Mouse (Mus musculus): ENCODE measurements around the gene Tmem87b. TPM values are rescaled to one million over a fixed set of nuclear protein-coding genes. Genes with fewer than 3 reads are reported as not detected.

The Tmem87b gene
- polyA plus RNA-seq, 1 experiment from 2014 or later: 21.7 TPM

DNA sequence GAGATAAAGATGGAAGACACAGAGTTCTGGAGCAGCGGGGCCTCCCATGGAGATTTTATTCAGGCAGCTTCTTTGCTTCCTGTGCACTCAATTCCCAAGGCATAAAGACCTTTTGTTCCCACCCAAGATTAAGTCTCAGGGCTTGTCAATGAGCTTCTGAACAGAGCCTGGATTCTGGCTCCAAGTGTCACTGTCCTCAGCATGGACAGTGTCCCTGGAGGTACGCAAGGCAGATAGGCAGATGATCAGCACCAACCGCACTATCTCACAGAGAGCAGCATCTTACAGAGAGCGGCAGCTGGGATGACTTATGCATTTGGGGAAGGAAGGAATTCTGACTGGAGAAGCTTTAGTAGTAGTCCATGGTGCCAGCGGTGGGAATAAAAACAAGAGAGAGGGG, 31.6 kb upstream of the Tmem87b start:
- no peak overlapping the region for H3K4me3 ChIP-seq (ENCODE audit: low read depth, low read length)
- peaks cover 5% of the 10 kb centered on the region for H3K4me1 ChIP-seq (ENCODE audit: control insufficient read depth, insufficient read depth, low read length)
- H3K9me3 ChIP-seq (ENCODE audit: control insufficient read depth, low read length): no peaks in the 10 kb centered on the region
- H3K27me3 ChIP-seq (ENCODE audit: control insufficient read depth, insufficient read depth, low read length): no peaks in the 10 kb centered on the region
- DNase-seq (ENCODE audit: low spot score, missing footprints): no peak
- H3K36me3 ChIP-seq (ENCODE audit: control insufficient read depth, insufficient read depth, low read length): no peaks in the 10 kb centered on the region
- peak overlapping the region; percentile 25; the same call in 1 of the 2 replicates for H3K27ac ChIP-seq (ENCODE audit: low read depth, low read length)
- ATAC-seq (ENCODE audit: low FRiP score): 0 out of 2 replicates have a peak, but pooled peaks have one; percentile 30
- no peak overlapping the region for H3K9ac ChIP-seq (ENCODE audit: low read length)
- 35% methylated on average over 5 of the region's 5 CpGs for WGBS
- H3K4me2 ChIP-seq: no peak overlapping the region

DNA sequence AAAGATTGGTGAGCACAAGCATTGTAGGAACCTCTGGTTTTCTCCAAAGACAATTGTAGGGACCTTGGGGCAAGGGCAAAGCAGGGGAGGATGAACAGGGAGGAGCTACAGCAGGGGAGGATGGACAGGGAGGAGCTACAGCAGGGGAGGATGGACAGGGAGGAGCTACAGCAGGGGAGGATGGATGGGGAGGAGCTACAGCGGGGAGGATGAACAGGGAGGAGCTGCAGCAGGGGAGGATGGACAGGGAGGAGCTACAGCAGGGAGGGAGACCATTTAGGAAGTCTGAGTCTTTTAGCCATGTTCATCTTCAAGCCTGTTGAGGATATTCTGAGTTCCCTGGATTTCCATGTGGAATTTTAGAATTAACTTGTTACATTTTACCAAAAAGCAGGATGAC, 31.1 kb upstream of the Tmem87b start:
- DNase-seq (ENCODE audit: low spot score, missing footprints): no peak
- H3K4me3 ChIP-seq (ENCODE audit: low read depth, low read length): no peak overlapping the region
- WGBS: 64% methylated on average over 1 of the region's 1 CpGs

DNA sequence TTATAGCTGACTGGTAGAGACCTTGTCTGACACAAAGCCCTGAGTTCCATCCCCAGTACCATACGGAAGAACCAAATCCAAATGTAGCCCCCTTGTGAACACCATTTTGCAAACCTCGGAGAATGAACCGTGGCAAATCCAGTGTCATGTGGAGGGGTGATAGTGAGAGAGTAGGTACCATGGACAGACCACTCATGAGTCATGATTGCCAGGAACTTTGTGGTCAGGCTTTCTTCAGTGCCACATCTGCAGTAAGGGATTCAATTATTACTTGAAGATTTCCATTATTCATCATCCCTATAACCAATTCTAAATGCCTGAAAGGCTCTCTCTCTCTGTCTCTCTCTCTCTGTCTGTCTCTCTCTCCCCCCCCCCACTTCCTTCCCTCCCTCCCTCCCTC, 30.1 kb upstream of the Tmem87b start:
- Histone ChIP-seq H3K4me1 (ENCODE audit: control insufficient read depth, insufficient read depth, low read length) (peaks cover 5% of the 10 kb centered on the region), H3K36me3 (ENCODE audit: control insufficient read depth, insufficient read depth, low read length) (no peaks in the 10 kb centered on the region), H3K27ac (ENCODE audit: low read depth, low read length) (no peak overlapping the region), H3K27me3 (ENCODE audit: control insufficient read depth, insufficient read depth, low read length) (no peaks in the 10 kb centered on the region), H3K9me3 (ENCODE audit: control insufficient read depth, low read length) (no peaks in the 10 kb centered on the region), H3K4me3 (ENCODE audit: low read depth, low read length) (no peak overlapping the region), H3K4me2 (no peak overlapping the region), H3K9ac (ENCODE audit: low read length) (no peak overlapping the region)
- DNase-seq (ENCODE audit: low spot score, missing footprints) (no peak), ATAC-seq (ENCODE audit: low FRiP score) (no peak)
- WGBS: 90% methylated on average over 3 of the region's 3 CpGs

More for the DNA sequence above, 31.1 kb upstream of the Tmem87b start:
- H3K27ac ChIP-seq (ENCODE audit: low read depth, low read length): no peak overlapping the region
- no peaks in the 10 kb centered on the region for H3K36me3 ChIP-seq (ENCODE audit: control insufficient read depth, insufficient read depth, low read length)
- no peak overlapping the region for H3K9ac ChIP-seq (ENCODE audit: low read length)
- no peaks in the 10 kb centered on the region for H3K27me3 ChIP-seq (ENCODE audit: control insufficient read depth, insufficient read depth, low read length)
- 0 out of 2 replicates have a peak, but pooled peaks have one; percentile 19 for ATAC-seq (ENCODE audit: low FRiP score)
- H3K4me2 ChIP-seq: no peak overlapping the region
- H3K4me1 ChIP-seq (ENCODE audit: control insufficient read depth, insufficient read depth, low read length): peaks cover 5% of the 10 kb centered on the region
- no peaks in the 10 kb centered on the region for H3K9me3 ChIP-seq (ENCODE audit: control insufficient read depth, low read length)

DNA sequence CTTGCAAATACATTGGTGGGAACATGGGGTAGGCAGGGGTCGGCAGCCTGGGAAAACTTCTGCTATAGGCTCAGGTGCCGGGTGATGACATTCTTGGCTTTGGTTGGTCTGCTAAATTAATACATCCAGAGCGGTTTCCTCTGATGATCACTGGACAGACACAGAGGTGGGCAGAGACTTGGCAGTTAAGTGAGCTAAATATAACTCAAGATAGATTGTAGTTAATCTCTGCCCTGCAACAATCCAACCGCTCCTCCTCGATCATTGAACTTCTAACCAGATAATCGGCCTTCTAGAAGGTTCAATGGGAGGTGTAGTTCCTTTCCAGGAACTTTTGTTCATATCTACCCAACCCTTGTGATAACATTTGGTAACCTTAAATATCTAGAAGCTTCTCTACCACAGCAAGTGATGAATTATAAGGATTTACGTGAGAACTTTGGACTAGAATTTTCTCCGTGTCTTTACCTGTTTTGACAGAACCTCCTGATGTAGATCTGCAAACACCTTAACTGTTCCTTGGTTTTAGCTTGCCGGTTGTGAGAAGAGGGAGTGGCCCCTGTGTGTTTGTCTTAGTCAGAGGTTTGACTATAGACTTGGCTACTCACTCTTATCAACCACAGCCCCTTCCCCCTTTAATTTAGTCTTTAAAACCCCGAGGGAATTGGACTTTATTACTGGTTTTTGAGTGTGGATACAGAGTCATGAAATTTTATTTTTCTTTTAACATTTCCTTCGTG, 26.9 kb upstream of the Tmem87b start:
- Histone ChIP-seq H3K4me2 (no peak overlapping the region), H3K4me1 (ENCODE audit: control insufficient read depth, insufficient read depth, low read length) (peaks cover 5% of the 10 kb centered on the region), H3K4me3 (ENCODE audit: low read depth, low read length) (no peak overlapping the region), H3K27me3 (ENCODE audit: control insufficient read depth, insufficient read depth, low read length) (no peaks in the 10 kb centered on the region), H3K9ac (ENCODE audit: low read length) (no peak overlapping the region), H3K36me3 (ENCODE audit: control insufficient read depth, insufficient read depth, low read length) (no peaks in the 10 kb centered on the region), H3K9me3 (ENCODE audit: control insufficient read depth, low read length) (no peaks in the 10 kb centered on the region), H3K27ac (ENCODE audit: low read depth, low read length) (no peak overlapping the region)
- ATAC-seq (ENCODE audit: low FRiP score): no peak
- DNase-seq (ENCODE audit: low spot score, missing footprints): no peak
- WGBS: 90% methylated on average over 11 of the region's 11 CpGs

DNA sequence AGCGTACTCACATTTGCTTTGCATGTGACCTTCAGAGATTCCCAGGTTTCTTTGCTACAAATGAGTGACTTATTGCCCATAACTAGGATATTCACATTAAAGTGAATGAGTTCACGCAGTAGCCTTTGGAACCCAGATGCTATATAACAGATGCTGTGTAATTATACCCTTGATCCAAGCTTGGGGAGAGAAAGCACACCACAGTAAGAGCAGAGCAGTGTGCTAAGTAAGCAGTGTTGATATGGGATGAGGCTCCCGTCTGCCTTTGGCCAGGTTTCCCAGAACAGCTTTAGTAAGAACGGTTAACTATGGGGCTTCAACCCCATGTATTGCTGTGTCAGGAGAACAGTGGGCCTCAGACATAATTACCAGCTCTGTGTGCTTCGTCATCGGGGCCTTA, 24.0 kb upstream of the Tmem87b start:
- H3K9ac ChIP-seq (ENCODE audit: low read length): no peak overlapping the region
- no peaks in the 10 kb centered on the region for H3K36me3 ChIP-seq (ENCODE audit: control insufficient read depth, insufficient read depth, low read length)
- no peak overlapping the region for H3K4me3 ChIP-seq (ENCODE audit: low read depth, low read length)
- H3K4me1 ChIP-seq (ENCODE audit: control insufficient read depth, insufficient read depth, low read length): no peaks in the 10 kb centered on the region
- ATAC-seq (ENCODE audit: low FRiP score) (no peak), DNase-seq (ENCODE audit: low spot score, missing footprints) (no peak)
- H3K27me3 ChIP-seq (ENCODE audit: control insufficient read depth, insufficient read depth, low read length): no peaks in the 10 kb centered on the region
- 79% methylated on average over 6 of the region's 6 CpGs for WGBS
- no peak overlapping the region for H3K4me2 ChIP-seq
- no peaks in the 10 kb centered on the region for H3K9me3 ChIP-seq (ENCODE audit: control insufficient read depth, low read length)
- H3K27ac ChIP-seq (ENCODE audit: low read depth, low read length): no peak overlapping the region

DNA sequence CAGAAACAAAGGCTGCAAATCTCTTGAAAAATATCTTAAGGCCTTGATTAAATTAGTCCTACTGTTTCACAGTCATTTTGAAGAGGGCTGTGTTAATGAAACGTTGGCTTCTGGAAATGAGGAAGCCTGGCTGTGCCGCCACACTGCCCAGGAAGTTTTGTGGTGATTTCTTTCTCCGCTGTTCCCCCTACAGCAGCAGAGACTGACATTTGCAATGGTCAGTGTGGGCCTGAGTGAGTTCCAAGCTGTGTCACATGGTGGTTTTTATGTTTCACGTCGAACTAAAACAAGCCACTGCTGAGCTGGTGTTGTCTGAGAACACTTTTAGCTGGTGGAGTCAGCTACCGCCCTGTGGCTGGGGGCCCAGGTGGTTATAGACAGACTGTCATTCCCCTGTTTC, 21.5 kb upstream of the Tmem87b start:
- 80% methylated on average over 6 of the region's 6 CpGs for WGBS
- no peak for DNase-seq (ENCODE audit: low spot score, missing footprints)
- H3K36me3 ChIP-seq (ENCODE audit: control insufficient read depth, insufficient read depth, low read length): no peaks in the 10 kb centered on the region

DNA sequence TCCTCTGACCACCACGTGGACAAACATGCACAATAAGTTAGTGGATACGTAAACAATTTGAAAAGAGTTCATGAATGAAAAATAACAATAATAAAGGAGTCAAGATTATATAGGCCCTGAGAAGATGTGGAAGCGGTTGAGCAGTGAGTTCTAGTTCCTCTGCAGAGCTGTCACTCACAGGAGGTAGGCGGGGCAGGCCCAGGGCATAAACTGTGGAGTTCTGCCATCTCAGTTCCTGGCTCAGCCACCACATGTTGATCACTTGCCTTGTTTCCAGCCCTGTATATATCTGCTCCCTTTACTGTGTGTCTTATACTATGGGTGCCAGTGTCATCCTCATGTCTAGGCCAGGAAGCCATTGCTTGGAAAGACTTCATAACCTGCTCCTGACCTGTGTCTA, 14.5 kb upstream of the Tmem87b start:
- H3K27ac ChIP-seq (ENCODE audit: low read depth, low read length): no peak overlapping the region
- WGBS: 88% methylated on average over 4 of the region's 4 CpGs

More for the DNA sequence above, 21.5 kb upstream of the Tmem87b start:
- ATAC-seq (ENCODE audit: low FRiP score): no peak
- H3K27ac ChIP-seq (ENCODE audit: low read depth, low read length): no peak overlapping the region
- H3K27me3 ChIP-seq (ENCODE audit: control insufficient read depth, insufficient read depth, low read length): no peaks in the 10 kb centered on the region
- H3K4me1 ChIP-seq (ENCODE audit: control insufficient read depth, insufficient read depth, low read length): no peaks in the 10 kb centered on the region
- no peak overlapping the region for H3K4me3 ChIP-seq (ENCODE audit: low read depth, low read length)
- H3K9ac ChIP-seq (ENCODE audit: low read length): no peak overlapping the region
- no peak overlapping the region for H3K4me2 ChIP-seq
- H3K9me3 ChIP-seq (ENCODE audit: control insufficient read depth, low read length): no peaks in the 10 kb centered on the region

DNA sequence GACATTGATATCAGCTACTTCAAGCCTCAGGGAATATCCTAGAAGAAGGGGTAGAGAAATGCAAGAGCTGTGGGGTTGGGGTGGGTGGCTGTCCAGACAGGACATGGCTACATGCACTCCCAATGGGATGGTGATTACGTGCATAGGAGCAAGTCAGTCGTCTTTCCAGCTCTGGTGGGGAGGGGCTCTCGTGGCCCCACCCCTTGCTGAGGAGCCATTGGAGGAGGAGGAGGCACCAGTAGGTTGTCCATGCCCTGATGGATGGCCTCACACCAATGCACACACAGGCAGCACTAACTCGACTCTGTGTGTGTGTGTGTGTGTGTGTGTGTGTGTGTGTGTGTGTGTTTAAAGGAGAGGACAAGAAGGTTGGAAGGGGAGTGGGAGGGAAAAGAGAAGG, 12.6 kb upstream of the Tmem87b start:
- H3K9me3 ChIP-seq (ENCODE audit: control insufficient read depth, low read length): no peaks in the 10 kb centered on the region
- H3K9ac ChIP-seq (ENCODE audit: low read length): no peak overlapping the region
- H3K36me3 ChIP-seq (ENCODE audit: control insufficient read depth, insufficient read depth, low read length): no peaks in the 10 kb centered on the region
- DNase-seq (ENCODE audit: low spot score, missing footprints) (no peak), ATAC-seq (ENCODE audit: low FRiP score) (no peak)
- no peaks in the 10 kb centered on the region for H3K4me1 ChIP-seq (ENCODE audit: control insufficient read depth, insufficient read depth, low read length)
- no peaks in the 10 kb centered on the region for H3K27me3 ChIP-seq (ENCODE audit: control insufficient read depth, insufficient read depth, low read length)
- H3K4me2 ChIP-seq: no peak overlapping the region
- 84% methylated on average over 4 of the region's 4 CpGs for WGBS
- H3K4me3 ChIP-seq (ENCODE audit: low read depth, low read length): no peak overlapping the region
- H3K27ac ChIP-seq (ENCODE audit: low read depth, low read length): no peak overlapping the region

More for the DNA sequence above, 14.5 kb upstream of the Tmem87b start:
- Histone ChIP-seq H3K4me1 (ENCODE audit: control insufficient read depth, insufficient read depth, low read length) (no peaks in the 10 kb centered on the region), H3K4me3 (ENCODE audit: low read depth, low read length) (no peak overlapping the region), H3K9me3 (ENCODE audit: control insufficient read depth, low read length) (no peaks in the 10 kb centered on the region), H3K36me3 (ENCODE audit: control insufficient read depth, insufficient read depth, low read length) (no peaks in the 10 kb centered on the region), H3K27me3 (ENCODE audit: control insufficient read depth, insufficient read depth, low read length) (no peaks in the 10 kb centered on the region), H3K4me2 (no peak overlapping the region), H3K9ac (ENCODE audit: low read length) (no peak overlapping the region)
- DNase-seq (ENCODE audit: low spot score, missing footprints): no peak
- no peak for ATAC-seq (ENCODE audit: low FRiP score)

DNA sequence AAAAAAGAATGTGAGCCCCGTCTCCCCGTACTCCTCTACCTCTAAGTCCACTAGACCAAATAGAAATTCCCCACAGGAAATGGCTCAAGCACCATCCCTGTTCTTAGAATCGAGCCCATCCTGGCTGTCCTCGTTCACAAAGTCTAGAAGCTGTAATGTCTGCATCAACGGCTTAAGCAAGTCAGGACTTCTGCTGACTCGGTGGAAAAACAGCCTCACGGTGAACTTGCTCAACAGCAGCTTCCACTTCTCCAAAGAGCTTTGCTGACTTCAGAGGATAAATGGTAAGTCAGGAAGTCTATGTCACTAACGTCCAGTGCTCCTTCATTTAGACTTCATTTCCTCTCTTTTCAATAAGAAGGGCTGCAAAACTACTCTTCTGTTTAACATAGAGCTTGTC, 11.4 kb upstream of the Tmem87b start:
- Histone ChIP-seq H3K4me2 (no peak overlapping the region), H3K27me3 (ENCODE audit: control insufficient read depth, insufficient read depth, low read length) (no peaks in the 10 kb centered on the region), H3K9me3 (ENCODE audit: control insufficient read depth, low read length) (no peaks in the 10 kb centered on the region), H3K9ac (ENCODE audit: low read length) (no peak overlapping the region), H3K27ac (ENCODE audit: low read depth, low read length) (no peak overlapping the region), H3K4me3 (ENCODE audit: low read depth, low read length) (no peak overlapping the region), H3K4me1 (ENCODE audit: control insufficient read depth, insufficient read depth, low read length) (no peaks in the 10 kb centered on the region), H3K36me3 (ENCODE audit: control insufficient read depth, insufficient read depth, low read length) (no peaks in the 10 kb centered on the region)
- ATAC-seq (ENCODE audit: low FRiP score): no peak
- no peak for DNase-seq (ENCODE audit: low spot score, missing footprints)
- WGBS: 79% methylated on average over 8 of the region's 8 CpGs
